Mouse (Mus musculus) mouse trophoblast stem cell (cell line): ENCODE data around the gene Usp6nl.

Source experiments
- in situ Hi-C, 2 experiments: fragments of 300-500 bp; cut with MseI, MboI; formaldehyde crosslinking; loops; 2 replicates in 1 of 2; 3 replicates in 1 of 2; pipeline ENCODE4 v1.15.1; 2025

Gene Usp6nl

GRCm38 (mm10) chr2:6367497-6367896 lies 45.0 kb downstream of the Usp6nl start:
- in situ Hi-C loops, result no loop called here

GRCm38 (mm10) chr2:6374216-6374615 lies 51.7 kb downstream of the Usp6nl start:
- in situ Hi-C loops, result no loop called here

- in situ Hi-C loops, result no loop called here
Observed at GRCm38 (mm10) chr2:6376071-6376470, 53.6 kb downstream of the Usp6nl start.

GRCm38 (mm10) chr2:6376941-6377340 lies 54.5 kb downstream of the Usp6nl start:
- in situ Hi-C loops, result no loop called here

- in situ Hi-C loops, result no loop called here
Observed at GRCm38 (mm10) chr2:6378590-6379205, 56.2 kb downstream of the Usp6nl start.

- in situ Hi-C loops, result no loop called here
Observed at GRCm38 (mm10) chr2:6379731-6380212, 57.3 kb downstream of the Usp6nl start.

- in situ Hi-C loops, result no loop called here
Observed at GRCm38 (mm10) chr2:6380401-6380800, 57.9 kb downstream of the Usp6nl start.

- in situ Hi-C loops, result no loop called here
Observed at GRCm38 (mm10) chr2:6384407-6385146, 62.1 kb downstream of the Usp6nl start.

- in situ Hi-C loops, result no loop called here
Observed at GRCm38 (mm10) chr2:6389162-6389561, 66.7 kb downstream of the Usp6nl start.

- in situ Hi-C loops, result no loop called here
Observed at GRCm38 (mm10) chr2:6391261-6391660, 68.8 kb downstream of the Usp6nl start.

GRCm38 (mm10) chr2:6391940-6392339 lies 69.5 kb downstream of the Usp6nl start:
- in situ Hi-C loops, result no loop called here

GRCm38 (mm10) chr2:6395851-6396625 lies 73.6 kb downstream of the Usp6nl start:
- in situ Hi-C loops, result no loop called here

- in situ Hi-C loops, result no loop called here
Observed at GRCm38 (mm10) chr2:6396626-6397146, 74.2 kb downstream of the Usp6nl start.

GRCm38 (mm10) chr2:6397166-6397565 lies 74.7 kb downstream of the Usp6nl start:
- in situ Hi-C loops, result no loop called here

- in situ Hi-C loops, result no loop called here
Observed at GRCm38 (mm10) chr2:6398826-6399225, 76.4 kb downstream of the Usp6nl start.

- in situ Hi-C loops, result no loop called here
Observed at GRCm38 (mm10) chr2:6401039-6401438, 78.6 kb downstream of the Usp6nl start.

GRCm38 (mm10) chr2:6403375-6403774 lies 80.9 kb downstream of the Usp6nl start:
- in situ Hi-C loops, result no loop called here

GRCm38 (mm10) chr2:6403991-6404390 lies 81.5 kb downstream of the Usp6nl start:
- in situ Hi-C loops, result no loop called here

- in situ Hi-C loops, result loop anchor here (5.0 kb wide), 2 partner anchors 182 to 192 kb away; partner anchors contain the start of gene Echdc3 (in 1 of the 2)
Observed at GRCm38 (mm10) chr2:6404627-6405026, 82.2 kb downstream of the Usp6nl start.

- in situ Hi-C loops, result loop anchor here (5.0 kb wide), 2 partner anchors 183 to 193 kb away; partner anchors contain the start of gene Echdc3 (in 1 of the 2)
Observed at GRCm38 (mm10) chr2:6405059-6406033, 82.9 kb downstream of the Usp6nl start.

GRCm38 (mm10) chr2:6407711-6408110 lies 85.2 kb downstream of the Usp6nl start:
- in situ Hi-C loops, result loop anchor here (5.0 kb wide), 2 partner anchors 185 to 195 kb away; partner anchors contain the start of gene Echdc3 (in 1 of the 2)
